Mouse (Mus musculus) adrenal gland, adult 18-20 months (tissue): ENCODE measurements at regions not wholly inside any gene's neighbourhood (a gene's known extent, or its start where the extent isn't known, plus 50 kb on each side); places are given as distances from the start of the nearest gene placed in this dataset.

Source experiments
- DNase-seq, 2 experiments: peaks; one replicate each; pipeline ENCODE4 v3.0.0; 2021 to 2022; ENCODE audit warnings: low spot score in 2 of 2

DNA sequence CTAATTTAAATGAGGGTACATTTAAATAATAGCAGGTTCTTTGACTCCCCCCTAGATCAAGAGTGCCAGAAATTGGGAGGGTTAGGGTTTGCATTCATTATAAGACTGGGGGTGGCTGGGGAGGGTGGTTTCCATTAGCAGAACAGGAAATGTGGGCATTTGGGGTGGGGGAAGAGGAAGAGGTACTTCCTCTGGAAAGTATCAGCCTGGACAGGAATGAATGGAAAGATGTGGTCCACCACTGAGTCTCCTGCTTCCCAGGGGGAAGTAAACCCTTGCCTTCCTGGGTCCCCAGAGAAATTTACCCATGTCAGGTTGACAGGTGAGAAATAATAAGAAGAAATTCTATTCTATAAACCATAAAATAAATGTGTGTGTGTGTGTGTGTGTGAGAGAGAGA lies 171.5 kb upstream of the Serpine2 start:
- DNase-seq, result no peak

DNA sequence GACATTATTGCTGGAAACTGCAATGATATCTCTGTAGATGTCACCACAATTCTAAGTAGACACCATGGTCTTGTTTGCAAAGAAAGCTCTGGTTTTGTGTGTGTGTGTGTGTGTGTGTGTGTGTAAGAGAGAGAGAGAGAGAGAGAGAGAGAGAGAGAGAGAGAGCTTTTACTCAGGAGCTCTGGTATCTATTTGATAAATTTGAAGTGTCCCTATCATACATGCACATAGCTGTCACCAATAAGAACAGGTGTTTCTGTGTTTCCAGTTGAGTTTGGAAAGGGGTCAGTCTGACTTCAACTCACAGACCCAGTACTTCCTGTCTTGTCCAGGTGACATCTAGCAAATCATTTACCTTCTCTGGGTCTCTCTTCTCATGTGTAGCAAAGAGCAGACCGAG lies 169.7 kb upstream of the Serpine2 start:
- DNase-seq, result no peak

DNA sequence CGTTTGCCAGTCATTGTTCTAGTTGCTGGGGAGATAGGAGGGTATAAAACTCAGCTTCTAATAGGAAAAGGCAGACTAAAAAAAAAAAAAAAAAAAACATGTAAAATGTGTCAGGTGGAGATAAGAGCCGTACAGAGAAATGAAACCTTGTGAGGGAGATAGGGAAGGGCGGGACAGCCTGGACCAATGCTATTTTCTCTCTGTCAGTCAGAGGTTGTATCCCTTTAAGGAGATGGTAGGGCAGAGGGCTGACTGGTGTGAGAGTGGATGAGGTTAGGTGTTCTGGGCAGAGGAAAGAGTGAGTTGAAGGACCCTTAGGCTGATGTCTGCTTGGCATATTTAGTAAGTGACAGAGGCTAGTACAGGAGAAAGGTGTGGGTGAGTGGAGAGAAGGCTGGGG lies 169.2 kb upstream of the Serpine2 start:
- DNase-seq, result no peak

DNA sequence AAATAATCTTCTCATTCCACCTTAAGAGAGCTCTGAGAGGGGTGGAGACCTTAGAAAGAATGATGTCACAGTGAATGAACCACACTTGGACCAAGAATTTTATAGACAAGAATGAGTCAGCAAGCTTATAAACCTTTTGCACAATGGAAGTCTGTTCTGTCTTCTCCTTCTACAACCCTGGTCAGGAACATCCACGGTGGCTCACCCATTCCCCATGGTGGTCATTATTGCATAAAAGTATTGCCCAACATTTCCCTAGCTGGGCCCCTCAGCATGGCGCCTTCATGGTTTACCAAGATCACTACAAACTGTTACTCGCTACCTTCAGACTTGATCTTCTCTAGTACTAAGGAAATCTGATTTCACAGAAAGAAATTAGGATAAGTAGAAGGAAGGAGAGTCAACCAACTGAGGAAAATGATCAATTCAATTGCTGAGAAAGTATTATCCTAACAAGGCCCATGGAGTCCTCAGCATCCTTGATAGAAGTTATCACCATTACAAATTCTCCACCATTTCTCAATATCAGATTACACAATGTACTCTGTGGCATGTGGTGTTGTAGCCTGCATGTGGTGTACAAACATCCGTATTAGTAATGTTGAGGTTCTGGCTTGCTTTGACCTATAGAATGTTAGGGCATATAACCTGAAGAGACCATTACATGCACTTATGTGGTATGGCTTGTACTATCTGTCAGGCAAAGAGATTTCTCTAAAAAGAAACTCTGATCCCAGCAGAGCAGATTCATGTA lies 165.1 kb upstream of the Serpine2 start:
- no peak for DNase-seq

DNA sequence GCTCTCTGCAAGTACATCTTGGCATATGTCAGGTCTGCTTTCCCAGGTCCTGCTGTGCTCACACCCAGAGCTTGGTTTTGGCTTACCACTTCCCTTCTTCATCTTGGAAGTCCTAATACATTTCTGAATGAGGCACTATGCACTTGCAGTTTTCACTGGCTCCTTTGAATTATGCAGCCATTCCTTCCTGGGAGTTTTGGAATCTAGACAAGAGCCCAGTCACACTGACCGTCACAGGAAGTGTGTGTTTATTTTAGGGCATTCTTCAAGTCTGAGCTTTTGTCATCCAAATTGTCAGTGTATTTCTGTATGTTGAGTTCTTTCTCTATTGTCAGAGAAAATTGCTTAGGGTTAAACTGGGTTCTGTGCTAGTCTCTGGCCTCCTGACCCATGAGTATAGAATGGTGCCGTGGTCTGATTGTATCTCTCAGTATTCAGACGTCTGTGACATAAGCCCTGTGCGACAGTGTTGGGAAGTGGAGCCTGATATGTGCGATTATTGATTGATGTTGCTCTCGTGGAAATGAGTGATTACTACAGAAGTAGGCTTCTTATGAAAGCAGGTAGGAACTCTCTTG lies 162.6 kb upstream of the Serpine2 start:
- no peak for DNase-seq

DNA sequence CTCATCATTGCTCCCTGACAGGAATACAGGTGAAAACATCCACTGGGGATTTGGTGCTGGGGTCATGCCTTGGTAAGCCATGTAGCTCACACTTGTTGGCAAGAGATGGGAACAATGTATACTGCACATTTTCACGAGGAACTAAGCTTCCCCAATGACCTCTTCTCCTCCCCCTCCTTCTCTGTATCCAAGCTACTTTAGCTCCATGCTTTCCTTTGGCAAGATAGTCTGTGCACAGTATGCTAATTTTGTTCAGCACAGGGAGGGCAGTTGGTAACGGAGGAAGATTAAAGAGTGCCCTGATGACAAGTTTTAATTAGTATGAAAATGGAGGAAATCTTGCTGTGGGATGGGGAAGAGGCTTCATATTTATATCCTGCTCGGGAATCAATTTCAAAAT lies 160.9 kb upstream of the Serpine2 start:
- DNase-seq, result no peak

DNA sequence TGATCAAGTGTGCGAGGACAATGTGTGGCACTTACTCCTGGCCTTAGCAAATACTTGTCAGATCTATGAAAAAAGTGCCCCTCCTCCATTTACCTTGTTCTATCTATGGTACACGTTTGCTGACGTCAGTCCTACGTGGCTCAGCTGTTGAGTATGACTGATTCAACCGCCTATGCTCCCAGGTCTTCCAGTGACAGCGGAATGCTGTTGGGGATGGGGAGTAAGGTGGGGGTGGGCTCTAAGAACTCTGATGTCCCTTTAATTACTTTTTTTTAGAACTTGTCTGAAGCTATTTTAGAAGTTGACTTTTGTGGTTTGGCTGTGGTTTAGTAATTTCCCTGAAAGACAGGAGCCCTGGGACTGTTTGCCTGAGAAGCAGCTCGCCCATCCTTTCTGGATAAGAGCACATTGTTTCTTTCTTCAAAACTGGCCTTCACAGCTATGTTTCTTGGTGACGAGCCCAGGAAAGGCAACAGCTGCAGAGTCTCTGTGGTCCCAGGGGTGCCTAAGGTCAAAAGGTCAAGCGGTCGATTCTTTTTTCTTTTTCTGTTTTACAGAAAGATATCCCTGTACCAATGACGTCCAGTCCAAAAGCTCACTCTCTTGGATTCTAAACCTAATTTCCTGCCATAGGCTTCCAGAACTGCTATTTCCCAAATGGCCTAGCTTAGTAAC lies 157.5 kb upstream of the Serpine2 start:
- DNase-seq, result peak in 1 of 2 experiments; percentile 24

DNA sequence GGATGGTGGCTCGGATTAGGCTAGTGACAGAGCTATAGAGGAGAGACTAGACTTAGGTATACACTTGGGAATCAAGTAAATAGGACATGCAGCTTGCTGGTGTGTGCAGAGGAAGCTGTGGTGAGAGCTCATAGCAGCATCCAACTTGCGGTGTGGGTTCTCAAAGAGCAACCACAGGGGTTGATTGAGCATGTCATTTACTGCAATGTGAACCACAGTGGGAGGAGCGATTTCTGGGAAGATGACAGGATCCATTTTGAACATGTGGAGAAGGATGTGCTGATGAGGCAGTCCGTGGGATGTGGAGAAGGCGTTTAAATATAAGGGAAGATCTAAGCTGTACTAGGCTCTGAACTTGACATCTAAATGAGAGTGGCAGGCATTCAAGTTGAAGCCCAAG lies 154.5 kb upstream of the Serpine2 start:
- DNase-seq, result no peak

DNA sequence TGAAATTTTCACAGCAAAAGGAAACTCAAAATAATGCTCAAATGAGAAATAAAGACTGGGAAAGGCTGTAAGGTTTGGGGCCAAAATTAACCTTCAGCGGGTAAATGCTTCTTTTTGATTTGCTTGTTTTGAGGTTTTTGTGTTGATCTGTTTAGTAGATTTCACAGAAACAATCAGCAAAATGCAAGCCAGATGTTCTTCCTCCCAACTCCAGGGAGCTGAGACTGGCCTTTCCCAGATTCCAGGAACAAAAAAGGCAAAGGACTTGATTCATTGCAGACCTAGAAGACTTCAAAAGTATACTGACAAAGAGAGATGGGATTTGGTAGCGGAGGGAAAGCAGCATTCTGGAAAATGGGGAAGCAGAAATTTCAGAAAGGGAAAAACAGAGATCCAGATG lies 153.6 kb upstream of the Serpine2 start:
- no peak for DNase-seq

DNA sequence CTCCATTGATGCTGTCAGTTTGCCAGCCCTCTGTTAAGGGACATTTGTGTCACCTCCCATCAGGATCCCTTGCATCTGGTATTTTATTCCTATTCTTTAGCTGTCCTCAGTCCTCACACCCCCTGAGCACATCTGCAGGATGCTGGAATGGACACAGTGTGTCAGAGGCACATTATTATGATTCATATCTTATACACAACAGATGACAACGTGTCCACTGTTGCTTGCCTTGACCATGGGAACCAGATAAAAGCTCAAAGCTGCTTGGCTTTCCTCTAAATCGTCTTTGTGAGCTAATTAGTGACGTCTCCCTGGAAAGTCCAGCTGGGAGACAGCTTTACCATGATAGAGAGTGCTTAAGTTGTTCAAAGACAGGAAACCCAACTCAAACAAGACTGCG lies 149.7 kb upstream of the Serpine2 start:
- no peak for DNase-seq

DNA sequence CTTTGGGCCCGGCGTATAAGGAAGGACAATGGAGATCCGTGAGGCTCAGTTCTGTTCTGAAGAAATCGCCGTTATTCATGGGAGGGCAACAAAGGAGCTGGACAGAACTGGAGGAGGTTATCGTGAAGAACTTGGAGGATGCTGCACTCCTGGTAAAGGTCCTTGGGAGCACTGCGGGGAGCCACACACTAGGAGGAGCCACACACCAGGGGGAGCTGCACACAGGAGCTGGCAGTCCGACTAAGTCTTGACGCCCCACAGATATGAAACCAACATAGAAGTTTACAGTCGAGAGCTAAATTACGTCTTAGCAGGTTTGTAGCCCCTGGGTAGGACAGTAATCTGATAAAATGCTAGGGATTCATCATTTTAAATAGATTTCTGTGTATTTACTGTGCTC lies 138.1 kb upstream of the Serpine2 start:
- peak; percentile 38 for DNase-seq

DNA sequence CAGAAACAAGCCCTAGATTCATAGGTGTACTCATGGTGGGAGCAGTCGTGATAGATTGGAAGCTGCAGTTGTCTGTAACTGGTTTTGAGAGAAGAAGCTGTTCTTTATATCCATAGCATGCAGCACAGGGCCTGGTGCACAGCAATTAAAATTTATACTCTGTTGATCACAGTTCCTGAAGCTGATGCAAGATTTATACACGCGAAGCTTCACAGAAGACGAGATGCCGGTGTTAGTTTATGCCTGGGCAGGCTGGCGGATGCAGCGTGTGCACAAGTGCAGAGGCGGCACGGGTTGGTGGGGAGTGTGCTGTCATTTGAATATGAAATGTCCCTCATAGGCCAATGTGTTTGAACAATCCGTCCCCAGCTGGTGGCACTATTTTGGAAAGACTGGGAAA lies 136.9 kb upstream of the Serpine2 start:
- DNase-seq, result no peak

DNA sequence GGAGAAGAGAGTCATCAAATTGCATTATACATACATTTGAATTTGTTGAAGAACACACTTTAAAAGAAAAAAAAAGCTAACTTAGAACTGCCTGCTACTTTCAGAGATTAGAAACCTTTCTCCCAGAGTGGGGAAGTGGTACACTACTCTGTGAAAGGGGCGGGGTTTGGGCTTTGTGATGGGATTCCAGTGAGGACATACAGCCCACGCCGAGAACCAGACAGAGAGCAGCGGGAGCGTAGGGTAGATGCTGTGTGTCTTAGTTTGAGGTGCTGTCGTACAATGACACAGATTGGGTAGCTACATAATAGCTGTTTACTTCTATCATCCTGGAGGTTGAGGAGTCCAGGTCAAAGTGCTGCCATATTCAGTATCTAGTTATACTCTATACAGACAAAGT lies 136.5 kb upstream of the Serpine2 start:
- no peak for DNase-seq

DNA sequence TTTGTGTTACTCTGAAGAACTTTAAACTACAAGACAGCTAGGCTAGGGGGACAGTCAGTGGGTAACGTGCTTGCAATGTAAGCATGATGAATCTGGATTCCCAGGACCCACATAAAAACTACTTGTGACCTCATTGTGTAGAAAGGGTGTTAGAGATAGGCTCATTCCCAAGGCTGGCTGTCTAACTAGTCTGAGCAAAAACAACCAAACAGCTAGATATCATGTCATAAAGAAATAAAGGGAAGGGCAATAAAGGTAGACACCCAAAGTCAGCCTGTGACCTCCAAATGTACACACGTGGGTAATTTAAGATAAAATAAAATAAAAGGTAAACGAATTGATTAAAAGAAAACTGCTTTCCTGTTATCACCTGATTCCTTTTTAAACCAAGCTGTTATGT lies 123.7 kb upstream of the Serpine2 start:
- no peak for DNase-seq

DNA sequence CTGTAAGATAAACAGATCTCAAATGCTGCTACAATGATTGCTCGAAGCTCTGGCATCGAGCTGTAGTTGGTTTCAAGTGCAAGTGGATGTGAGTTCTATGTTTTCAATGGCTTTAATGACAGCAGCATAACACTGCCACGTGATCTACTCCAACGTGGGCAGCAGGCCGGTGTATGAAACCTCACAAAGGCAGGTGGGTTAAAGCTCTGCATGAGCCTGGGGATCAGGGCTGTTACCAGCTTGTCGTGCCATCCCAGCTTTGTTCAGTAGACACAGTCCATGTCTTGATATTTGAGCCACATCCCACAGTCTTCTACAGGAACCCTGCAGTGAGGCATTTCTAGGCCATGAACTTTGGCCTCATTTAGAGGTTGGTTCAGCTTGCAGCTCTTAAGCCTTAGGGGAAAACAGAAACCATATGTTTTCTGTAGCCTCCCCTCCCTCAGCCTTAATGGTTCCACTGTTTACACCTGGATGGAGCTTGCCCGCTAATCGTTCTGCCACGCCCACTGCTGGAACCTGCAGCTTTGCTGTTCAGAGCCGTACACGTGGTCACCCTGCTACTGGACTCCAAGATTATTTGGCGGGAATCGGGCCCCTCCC lies 121.8 kb upstream of the Serpine2 start:
- DNase-seq, result no peak

DNA sequence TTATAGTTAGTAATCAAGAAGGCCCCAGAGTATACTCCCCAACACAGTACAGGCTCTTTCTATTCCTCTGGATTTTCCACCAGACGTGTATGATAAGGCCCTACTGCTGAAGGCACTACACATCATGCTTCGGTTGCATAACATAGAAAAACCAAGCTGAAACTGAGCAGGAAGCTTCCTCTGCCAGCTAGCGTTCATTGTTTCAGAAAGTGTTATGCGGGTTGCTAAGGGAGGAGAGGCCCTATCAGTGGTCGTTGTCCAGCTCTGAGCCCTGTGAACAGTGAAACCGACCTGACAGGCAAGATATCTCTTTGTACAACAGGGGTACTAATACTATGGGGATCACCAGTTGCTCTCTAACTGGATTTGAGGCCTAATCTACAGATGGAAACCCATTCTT lies 118.9 kb upstream of the Serpine2 start:
- DNase-seq, result no peak

DNA sequence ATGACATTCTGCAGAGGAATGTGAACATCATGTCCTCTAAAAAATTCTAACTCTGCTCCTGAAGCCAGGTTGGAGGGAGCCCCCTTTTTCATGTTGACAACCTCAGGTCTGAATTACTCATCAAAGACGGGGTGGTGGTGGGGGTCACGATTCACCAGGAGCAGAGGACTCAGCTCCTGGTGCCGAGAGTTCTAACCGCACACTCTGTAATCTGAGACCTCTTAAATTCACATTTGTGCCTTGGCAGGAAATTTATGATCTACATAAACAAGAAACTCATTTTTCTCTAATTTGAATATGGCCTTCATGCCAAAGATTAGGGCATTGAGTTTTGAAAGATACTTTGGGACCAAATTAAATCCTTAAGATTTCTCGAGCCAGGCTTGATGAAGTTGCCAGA lies 117.2 kb upstream of the Serpine2 start:
- no peak for DNase-seq

DNA sequence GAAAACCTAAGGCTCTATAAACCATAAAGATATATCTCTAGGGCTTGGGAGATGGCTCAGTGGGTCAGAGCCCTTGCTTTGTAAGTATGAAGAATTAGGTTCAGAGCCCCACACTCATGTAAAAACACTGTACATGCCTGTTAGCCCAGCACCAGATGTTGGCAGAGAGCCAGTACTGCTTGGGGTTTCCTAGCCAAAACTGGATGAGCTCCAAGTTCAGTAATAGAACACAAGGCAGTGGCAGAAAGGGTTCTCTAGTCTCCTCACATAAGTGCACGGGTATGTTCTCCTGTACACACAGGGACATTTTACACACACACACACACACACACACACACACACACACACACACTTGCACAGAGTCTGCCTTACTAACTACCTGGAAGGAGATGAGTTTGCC lies 95.1 kb upstream of the Serpine2 start:
- DNase-seq, result no peak

DNA sequence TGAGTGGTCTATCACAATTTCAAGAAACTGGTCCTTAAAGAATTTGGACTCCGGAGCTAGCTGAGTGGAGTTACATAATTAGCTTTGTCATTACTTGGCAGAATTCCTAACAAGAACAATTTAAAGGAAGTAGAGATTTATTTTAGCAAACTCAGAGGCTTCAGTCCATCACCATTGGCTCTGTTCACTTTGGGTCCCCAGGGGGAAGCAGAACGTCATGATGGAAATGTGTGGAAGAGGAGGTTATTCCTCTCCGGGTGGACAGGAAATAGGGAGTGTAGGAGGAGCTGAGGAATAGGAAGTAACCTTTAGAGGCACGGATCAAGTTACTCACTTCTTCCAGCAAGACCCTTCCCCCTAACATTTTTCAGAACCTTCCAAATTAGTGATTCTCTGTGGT lies 83.3 kb upstream of the Serpine2 start:
- DNase-seq, result no peak

DNA sequence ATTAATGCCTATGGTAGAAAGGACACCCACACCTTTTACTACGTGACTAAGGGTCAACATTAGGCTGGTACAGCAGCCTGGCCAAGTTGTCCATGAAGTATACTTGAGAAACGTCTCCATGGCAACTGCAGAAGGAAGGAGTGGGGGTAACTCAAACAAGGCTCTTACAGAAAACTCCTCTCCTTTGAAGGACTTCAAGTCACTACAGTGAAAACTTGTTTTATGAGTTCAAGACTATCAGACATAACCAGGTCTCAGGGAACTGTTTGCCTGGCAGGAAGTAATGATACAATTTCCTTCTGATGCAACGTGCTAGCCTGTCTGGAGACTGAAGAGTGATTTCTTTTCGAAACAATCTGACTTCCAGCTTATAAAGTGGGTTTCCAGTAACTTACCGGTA lies 71.5 kb upstream of the Serpine2 start:
- no peak for DNase-seq

DNA sequence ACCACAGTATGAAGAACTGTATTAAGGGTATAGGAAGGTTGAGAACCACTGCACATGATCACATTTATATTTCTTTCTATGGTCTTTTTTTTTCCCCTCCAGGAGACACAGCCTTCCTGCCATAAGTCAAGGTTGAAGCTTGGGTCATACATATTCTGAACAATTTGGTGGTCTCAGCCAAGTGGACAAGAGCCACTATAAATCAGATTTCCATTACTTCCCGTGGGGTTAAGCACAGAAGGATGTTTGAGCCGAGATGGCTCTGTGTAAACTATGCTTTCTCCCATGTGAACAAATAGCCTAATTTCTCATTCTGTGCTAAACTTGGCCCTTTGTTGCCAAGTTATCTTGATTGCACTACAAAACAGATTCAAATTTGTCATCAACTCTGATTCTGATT lies 66.8 kb upstream of the Serpine2 start:
- no peak for DNase-seq

DNA sequence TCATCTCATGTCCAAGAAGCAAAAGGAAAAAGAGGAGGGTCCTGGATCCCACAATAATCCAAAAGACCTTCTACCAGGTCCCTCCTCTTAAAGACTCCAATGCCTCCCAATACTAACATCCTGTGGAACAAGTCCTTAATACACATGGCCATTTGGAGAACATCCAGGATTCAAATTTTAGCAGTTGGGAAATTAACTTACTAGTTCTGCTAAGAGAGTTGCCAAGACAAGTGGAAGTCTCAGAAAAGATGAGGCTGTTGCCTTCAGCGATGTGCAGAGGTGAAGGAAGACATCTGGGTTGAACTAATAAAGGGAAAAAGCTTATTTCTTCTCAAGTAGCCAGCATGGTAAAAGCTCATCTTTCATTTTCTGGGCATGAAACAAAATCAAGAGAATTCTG lies 64.8 kb upstream of the Serpine2 start:
- DNase-seq, result no peak
